Mouse (Mus musculus): Measurements from ENCODE around the gene Klhl18. TPM values are rescaled to one million over a fixed set of nuclear protein-coding genes. Genes with fewer than 3 reads are reported as not detected.
"Not testable (repeated sequence)": the region's sequence is repeated elsewhere in the genome, so short reads cannot be mapped to it uniquely, and the experiment has no call there.

The Klhl18 gene
- total RNA-seq, 2 experiments from 2014 or later = 29.5 to 31.4 TPM

GRCm38 (mm10) chr9:110431241-110431640 lies 45.3 kb downstream of the Klhl18 start:
- DNase-seq (ENCODE audit: low spot score in 2 of 2) = no peak

GRCm38 (mm10) chr9:110419511-110420112 lies 56.9 kb downstream of the Klhl18 start, which contains the start of gene Ngp:
Gene Ngp, plus strand, starts transcription at chr9:110419747.
- no peak for DNase-seq (ENCODE audit: low spot score in 2 of 2)

- DNase-seq (ENCODE audit: low spot score in 2 of 2) = peak; percentile 32 to 49
Observed at GRCm38 (mm10) chr9:110413785-110414184, 62.7 kb downstream of the Klhl18 start.

- DNase-seq (ENCODE audit: low spot score in 2 of 2) = no peak
Observed at GRCm38 (mm10) chr9:110412926-110413325, 63.6 kb downstream of the Klhl18 start.

GRCm38 (mm10) chr9:110410908-110411887 lies 65.3 kb downstream of the Klhl18 start:
- DNase-seq (ENCODE audit: low spot score in 2 of 2) = peak; percentile 81 to 87

- peak; percentile 92 to 95 for DNase-seq (ENCODE audit: low spot score in 2 of 2)
Observed at GRCm38 (mm10) chr9:110408099-110408773, 68.3 kb downstream of the Klhl18 start, which contains the start of gene Ptpn23. Gene Ptpn23, minus strand, starts transcription at chr9:110408213.

- no peak for DNase-seq (ENCODE audit: low spot score in 2 of 2)
Observed at GRCm38 (mm10) chr9:110407311-110408098, 69.0 kb downstream of the Klhl18 start.

GRCm38 (mm10) chr9:110403240-110403639 lies 73.3 kb downstream of the Klhl18 start:
- DNase-seq (ENCODE audit: low spot score in 2 of 2) = not testable (repeated sequence)

- DNase-seq (ENCODE audit: low spot score in 2 of 2) = no peak
Observed at GRCm38 (mm10) chr9:110402731-110403130, 73.8 kb downstream of the Klhl18 start.

- DNase-seq (ENCODE audit: low spot score in 2 of 2) = no peak
Observed at GRCm38 (mm10) chr9:110400650-110401049, 75.8 kb downstream of the Klhl18 start.

- DNase-seq (ENCODE audit: low spot score in 2 of 2) = no peak
Observed at GRCm38 (mm10) chr9:110393295-110393694, 83.2 kb downstream of the Klhl18 start.

- no peak for DNase-seq (ENCODE audit: low spot score in 2 of 2)
Observed at GRCm38 (mm10) chr9:110390843-110391242, 85.7 kb downstream of the Klhl18 start.

GRCm38 (mm10) chr9:110388011-110388410 lies 88.5 kb downstream of the Klhl18 start:
- no peak for DNase-seq (ENCODE audit: low spot score in 2 of 2)

- no peak for DNase-seq (ENCODE audit: low spot score in 2 of 2)
Observed at GRCm38 (mm10) chr9:110384369-110384929, 92.0 kb downstream of the Klhl18 start.

- DNase-seq (ENCODE audit: low spot score in 2 of 2) = no peak
Observed at GRCm38 (mm10) chr9:110381292-110381691, 95.2 kb downstream of the Klhl18 start.

GRCm38 (mm10) chr9:110380662-110381061 lies 95.8 kb downstream of the Klhl18 start:
- DNase-seq (ENCODE audit: low spot score in 2 of 2) = no peak

GRCm38 (mm10) chr9:110379361-110379760 lies 97.1 kb downstream of the Klhl18 start:
- DNase-seq (ENCODE audit: low spot score in 2 of 2) = no peak

GRCm38 (mm10) chr9:110377655-110378054 lies 98.8 kb downstream of the Klhl18 start:
- not testable (repeated sequence) for DNase-seq (ENCODE audit: low spot score in 2 of 2)
